In the genomic region with DNA sequence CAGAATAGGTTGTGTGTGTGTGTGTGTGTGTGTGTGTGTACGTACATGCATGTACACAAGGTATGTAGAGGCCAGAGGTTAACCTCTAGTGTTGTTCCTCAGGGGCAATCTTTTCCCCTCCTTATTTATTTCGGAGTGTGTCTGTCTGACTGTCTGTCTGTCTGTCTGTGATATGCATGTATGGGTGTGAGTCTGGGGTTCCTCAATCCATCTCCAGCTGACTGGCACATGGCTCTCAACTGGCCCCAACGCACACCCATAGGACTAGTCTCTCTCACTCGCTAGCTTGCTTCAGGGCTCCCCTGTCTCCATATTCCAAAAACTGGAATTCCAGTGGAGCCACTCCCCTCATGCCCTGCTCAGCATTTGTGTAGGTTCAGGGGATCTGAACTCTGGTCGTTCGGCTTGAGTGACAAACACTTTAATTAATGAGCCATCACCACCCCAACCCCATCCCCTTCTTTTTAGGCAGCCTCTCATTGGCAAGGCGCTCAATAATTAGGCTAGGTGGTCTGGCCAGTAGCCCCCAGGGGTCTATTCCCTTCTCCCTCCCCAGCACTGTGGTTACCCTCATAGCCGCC, we compare ENCODE assay signal across 16 mouse cellular contexts.
DNase-seq lines count a peak whose midpoint lies in the region; ATAC-seq and TF ChIP-seq lines count a peak whose summit lies in the region.
"Had no signal": no experiment of that assay in that cellular context is flagged by ENCODE, and none has a peak within 500 bp of the region (broad histone marks: within the 10 kb centered on the region; RNA-seq: fewer than 3 reads in every experiment).

No protein-coding gene starts in this region.

- peak; percentile 21; the same call in 1 of the 2 replicates for ATAC-seq in hindbrain, embryonic 13.5 days (ENCODE audit: low FRiP score)
- ATAC-seq in hindbrain, postnatal 0 days = no peak
- peak; percentile 61; the same call in 1 of the 2 replicates for ATAC-seq in kidney, embryonic 15.5 days (replicated peaks; ENCODE audit: low FRiP score)

- 91% methylated on average over 8 of the region's 8 CpGs for whole genome bisulfite sequencing in hindbrain, embryonic 13.5 days
- WGBS in hindbrain, postnatal 0 days = 88% methylated on average over 8 of the region's 8 CpGs
- WGBS in kidney, embryonic 15.5 days = 74% methylated on average over 8 of the region's 8 CpGs
- WGBS in limb, embryonic 10.5 days = 88% methylated on average over 8 of the region's 8 CpGs

- H3K9me3 ChIP-seq in hindbrain, embryonic 13.5 days = no peaks in the 10 kb centered on the region
- no peaks in the 10 kb centered on the region for H3K9me3 ChIP-seq in hindbrain, postnatal 0 days (ENCODE audit: low read length)
- no peaks in the 10 kb centered on the region for H3K9me3 ChIP-seq in kidney, embryonic 15.5 days (replicated peaks)
- H3K9me3 ChIP-seq in limb, embryonic 10.5 days (replicated peaks) = no peaks in the 10 kb centered on the region
- H3K9me3 ChIP-seq: forebrain, embryonic 12.5 days; hindbrain, embryonic 10.5 days; limb, embryonic 13.5 days; megakaryocyte, embryonic 14.5 days; neural tube, embryonic 12.5 days had no signal

- no peak overlapping the region for H3K4me3 ChIP-seq in hindbrain, embryonic 13.5 days
- no peak overlapping the region for H3K4me3 ChIP-seq in hindbrain, postnatal 0 days (ENCODE audit: low read length)
- no peak overlapping the region for H3K4me3 ChIP-seq in kidney, embryonic 15.5 days (replicated peaks)
- H3K4me3 ChIP-seq in limb, embryonic 10.5 days = no peak overlapping the region
- H3K4me3 ChIP-seq: forebrain, embryonic 12.5 days; hindbrain, embryonic 10.5 days; limb, embryonic 13.5 days; megakaryocyte, embryonic 14.5 days; neural tube, embryonic 12.5 days had no signal

- peaks cover 16% of the 10 kb centered on the region for H3K4me1 ChIP-seq in hindbrain, embryonic 13.5 days (replicated peaks)
- H3K4me1 ChIP-seq in hindbrain, postnatal 0 days (ENCODE audit: insufficient read depth, low read length) = no peaks in the 10 kb centered on the region
- peaks cover 44% of the 10 kb centered on the region for H3K4me1 ChIP-seq in kidney, embryonic 15.5 days
- peaks cover 53% of the 10 kb centered on the region for H3K4me1 ChIP-seq in limb, embryonic 10.5 days
- H3K4me1 ChIP-seq: megakaryocyte, embryonic 14.5 days; neural tube, embryonic 12.5 days had no signal

- no peak overlapping the region for H3K4me2 ChIP-seq in hindbrain, embryonic 13.5 days
- no peak overlapping the region for H3K4me2 ChIP-seq in hindbrain, postnatal 0 days (ENCODE audit: low read depth, low read length)
- H3K4me2 ChIP-seq in kidney, embryonic 15.5 days = no peak overlapping the region
- H3K4me2 ChIP-seq: forebrain, embryonic 12.5 days; limb, embryonic 13.5 days; neural tube, embryonic 12.5 days had no signal

- intact Hi-C loops in left cerebral cortex, postnatal 10 days (cut with DNase I) = no loop called here

- TF ChIP-seq CTCF in hindbrain, postnatal 0 days (IDR thresholded peaks at IDR 0.05; ENCODE audit: low read depth) = no peak

- DNase-seq in hindbrain, postnatal 0 days (ENCODE audit: low spot score) = no peak
- DNase-seq in kidney, adult 11 months = peak; percentile 64
- DNase-seq in limb, embryonic 10.5 days (ENCODE audit: low spot score) = no peak
- DNase-seq in gastrocnemius, postnatal 10 days = no peak
- DNase-seq in left cerebral cortex, postnatal 10 days (ENCODE audit: extremely low spot score in 1 of 2, low spot score in 2 of 2) = no peak
- DNase-seq: cerebellum, adult 2 months; gastrocnemius, postnatal 14 days; lung, adult 2 months had no signal

- no peaks in the 10 kb centered on the region for H3K27me3 ChIP-seq in hindbrain, embryonic 13.5 days
- H3K27me3 ChIP-seq in hindbrain, postnatal 0 days (ENCODE audit: insufficient read depth, low read length) = no peaks in the 10 kb centered on the region
- H3K27me3 ChIP-seq in kidney, embryonic 15.5 days = no peaks in the 10 kb centered on the region
- no peaks in the 10 kb centered on the region for H3K27me3 ChIP-seq in limb, embryonic 10.5 days (ENCODE audit: low read depth, poor library complexity, severe bottlenecking)
- H3K27me3 ChIP-seq: CH12.LX; forebrain, embryonic 12.5 days; limb, embryonic 13.5 days; megakaryocyte, embryonic 14.5 days; neural tube, embryonic 12.5 days had no signal

- H3K36me3 ChIP-seq in hindbrain, embryonic 13.5 days = no peaks in the 10 kb centered on the region
- no peaks in the 10 kb centered on the region for H3K36me3 ChIP-seq in hindbrain, postnatal 0 days (ENCODE audit: insufficient read depth, low read length)
- H3K36me3 ChIP-seq in kidney, embryonic 15.5 days = no peaks in the 10 kb centered on the region
- H3K36me3 ChIP-seq in limb, embryonic 10.5 days = no peaks in the 10 kb centered on the region
- H3K36me3 ChIP-seq: forebrain, embryonic 12.5 days; hindbrain, embryonic 10.5 days; limb, embryonic 13.5 days; neural tube, embryonic 12.5 days had no signal

- H3K27ac ChIP-seq in hindbrain, embryonic 13.5 days = no peak overlapping the region
- no peak overlapping the region for H3K27ac ChIP-seq in hindbrain, postnatal 0 days
- no peak overlapping the region; the same call in 1 of the 2 replicates for H3K27ac ChIP-seq in kidney, embryonic 15.5 days
- H3K27ac ChIP-seq in limb, embryonic 10.5 days = peak overlapping the region; percentile 78
- H3K27ac ChIP-seq: forebrain, embryonic 12.5 days; limb, embryonic 13.5 days; neural tube, embryonic 12.5 days had no signal

- no peak overlapping the region for H3K9ac ChIP-seq in hindbrain, embryonic 13.5 days
- no peak overlapping the region for H3K9ac ChIP-seq in hindbrain, postnatal 0 days (replicated peaks; ENCODE audit: low read length)
- H3K9ac ChIP-seq in kidney, embryonic 15.5 days = no peak overlapping the region
- H3K9ac ChIP-seq: forebrain, embryonic 12.5 days; limb, embryonic 13.5 days; neural tube, embryonic 12.5 days had no signal
